Mouse (Mus musculus): Measurements from ENCODE around the gene Tmem206. TPM values are rescaled to one million over a fixed set of nuclear protein-coding genes. Genes with fewer than 3 reads are reported as not detected.

Tmem206 gene
- total RNA-seq, 2 experiments from 2014 or later: 8.6 to 9.2 TPM

- no peak for DNase-seq (ENCODE audit: low spot score in 2 of 2)
- intact Hi-C loops (cut with DNase I): no loop called here
These were observed 21.9 kb downstream of the Tmem206 start for GRCm38 (mm10) chr1:191347602-191348001.

- intact Hi-C loops (cut with DNase I): no loop called here
- DNase-seq (ENCODE audit: low spot score in 2 of 2): no peak
These were observed 22.9 kb downstream of the Tmem206 start for GRCm38 (mm10) chr1:191348592-191348991.

GRCm38 (mm10) chr1:191348996-191349395 is 23.3 kb downstream of the Tmem206 start:
- no peak for DNase-seq (ENCODE audit: low spot score in 2 of 2)
- intact Hi-C loops (cut with DNase I): no loop called here

- no peak for DNase-seq (ENCODE audit: low spot score in 2 of 2)
- intact Hi-C loops (cut with DNase I): no loop called here
These were observed 23.9 kb downstream of the Tmem206 start for GRCm38 (mm10) chr1:191349486-191350037.

GRCm38 (mm10) chr1:191350355-191350754 is 24.6 kb downstream of the Tmem206 start:
- intact Hi-C loops (cut with DNase I): no loop called here
- no peak for DNase-seq (ENCODE audit: low spot score in 2 of 2)

GRCm38 (mm10) chr1:191352786-191353488 is 27.2 kb downstream of the Tmem206 start:
- peak; percentile 58 to 72 for DNase-seq (ENCODE audit: low spot score in 2 of 2)
- intact Hi-C loops (cut with DNase I): loop anchor here (2.0 kb wide), 1 partner anchor 210 kb away; no protein-coding TSS in a partner anchor

- intact Hi-C loops (cut with DNase I): loop anchor here (2.0 kb wide), 1 partner anchor 209 kb away; no protein-coding TSS in a partner anchor
- DNase-seq (ENCODE audit: low spot score in 2 of 2): no peak
These were observed 28.1 kb downstream of the Tmem206 start for GRCm38 (mm10) chr1:191353836-191354235.

- intact Hi-C loops (cut with DNase I): no loop called here
- DNase-seq (ENCODE audit: low spot score in 2 of 2): no peak
These were observed 31.2 kb downstream of the Tmem206 start for GRCm38 (mm10) chr1:191356936-191357335.

GRCm38 (mm10) chr1:191359478-191359877 is 33.8 kb downstream of the Tmem206 start:
- intact Hi-C loops (cut with DNase I): no loop called here
- DNase-seq (ENCODE audit: low spot score in 2 of 2): no peak

GRCm38 (mm10) chr1:191362412-191362811 is 36.7 kb downstream of the Tmem206 start:
- no peak for DNase-seq (ENCODE audit: low spot score in 2 of 2)
- intact Hi-C loops (cut with DNase I): no loop called here

GRCm38 (mm10) chr1:191364477-191364876 is 38.8 kb downstream of the Tmem206 start:
- DNase-seq (ENCODE audit: low spot score in 2 of 2): no peak

GRCm38 (mm10) chr1:191368193-191368592 is 42.5 kb downstream of the Tmem206 start:
- intact Hi-C loops (cut with DNase I): no loop called here
- no peak for DNase-seq (ENCODE audit: low spot score in 2 of 2)

More at GRCm38 (mm10) chr1:191364477-191364876, 38.8 kb downstream of the Tmem206 start:
- intact Hi-C loops (cut with DNase I): no loop called here

- no peak for DNase-seq (ENCODE audit: low spot score in 2 of 2)
- intact Hi-C loops (cut with DNase I): no loop called here
These were observed 43.4 kb downstream of the Tmem206 start for GRCm38 (mm10) chr1:191369140-191369539.

GRCm38 (mm10) chr1:191374993-191375643 is 49.4 kb downstream of the Tmem206 start:
- no peak for DNase-seq (ENCODE audit: low spot score in 2 of 2)
- intact Hi-C loops (cut with DNase I): no loop called here

- intact Hi-C loops (cut with DNase I): no loop called here
These were observed 49.9 kb downstream of the Tmem206 start for GRCm38 (mm10) chr1:191375644-191375998.

GRCm38 (mm10) chr1:191378080-191378479 is 52.4 kb downstream of the Tmem206 start:
- intact Hi-C loops (cut with DNase I): no loop called here
- DNase-seq (ENCODE audit: low spot score in 2 of 2): no peak

More at GRCm38 (mm10) chr1:191375644-191375998, 49.9 kb downstream of the Tmem206 start:
- no peak for DNase-seq (ENCODE audit: low spot score in 2 of 2)

- DNase-seq (ENCODE audit: low spot score in 2 of 2): no peak
- intact Hi-C loops (cut with DNase I): no loop called here
These were observed 55.1 kb downstream of the Tmem206 start for GRCm38 (mm10) chr1:191380843-191381242.

- intact Hi-C loops (cut with DNase I): no loop called here
These were observed 56.4 kb downstream of the Tmem206 start for GRCm38 (mm10) chr1:191381955-191382736.

GRCm38 (mm10) chr1:191384786-191385430 is 59.2 kb downstream of the Tmem206 start:
- intact Hi-C loops (cut with DNase I): no loop called here
- no peak for DNase-seq (ENCODE audit: low spot score in 2 of 2)

More at GRCm38 (mm10) chr1:191381955-191382736, 56.4 kb downstream of the Tmem206 start:
- peak; percentile 49 to 52 for DNase-seq (ENCODE audit: low spot score in 2 of 2)

Measured in left cerebral cortex, postnatal 14 days (tissue).